Mouse (Mus musculus) forebrain, embryonic 10.5 days (tissue): ENCODE measurements around the gene Meis2. TPM values are rescaled to one million over a fixed set of nuclear protein-coding genes. Genes with fewer than 3 reads are reported as not detected.

Experiments
- DNase-seq: peaks from one replicate; pipeline ENCODE4 v3.0.0-alpha.2; 2017; ENCODE audit warnings: low spot score; ENCODE audit errors: extremely low spot score
- H3K27ac ChIP-seq: fragments of 300-500 bp; sonication (generic); 2 replicates; pipeline ENCODE4 v1.5.1; 2016; ENCODE audit warnings: mild to moderate bottlenecking
- H3K27me3 ChIP-seq: fragments of 300-500 bp; sonication (generic); 2 replicates; pipeline ENCODE4 v1.6.1; 2016; ENCODE audit warnings: mild to moderate bottlenecking; ENCODE audit not compliant: poor library complexity, severe bottlenecking
- H3K36me3 ChIP-seq: fragments of 300-500 bp; sonication (generic); replicated peaks from 2 replicates; pipeline ENCODE4 v1.6.1; 2016; ENCODE audit warnings: mild to moderate bottlenecking, moderate library complexity
- H3K4me1 ChIP-seq: fragments of 300-500 bp; sonication (generic); 2 replicates; pipeline ENCODE4 v1.6.1; 2016
- H3K4me3 ChIP-seq: fragments of 300-500 bp; sonication (generic); 2 replicates; pipeline ENCODE4 v1.5.1; 2016; ENCODE audit warnings: mild to moderate bottlenecking, moderate library complexity
- H3K9me3 ChIP-seq: fragments of 300-500 bp; sonication (generic); 2 replicates; pipeline ENCODE4 v1.6.1; 2016; ENCODE audit warnings: mild to moderate bottlenecking, moderate library complexity
- WGBS: fragments of 180-500 bp; shearing (Covaris S2); methylation state at CpG from one replicate; pipeline ENCODE4 v1.1.7; 2016; 5-methylcytosine and 5-hydroxymethylcytosine counted together
- polyA plus RNA-seq: library from polyadenylated mRNA; unstranded; fragments of >200 nt; fragmentation: Nextera tagmentation; extraction: Ambion mirVana; gene quantifications from 2 replicates; pipeline ENCODE4 v1.2.1, GENCODE M21; 2016

Meis2 gene
- polyA plus RNA-seq, 1 experiment from 2014 or later: 32.5 TPM

DNA sequence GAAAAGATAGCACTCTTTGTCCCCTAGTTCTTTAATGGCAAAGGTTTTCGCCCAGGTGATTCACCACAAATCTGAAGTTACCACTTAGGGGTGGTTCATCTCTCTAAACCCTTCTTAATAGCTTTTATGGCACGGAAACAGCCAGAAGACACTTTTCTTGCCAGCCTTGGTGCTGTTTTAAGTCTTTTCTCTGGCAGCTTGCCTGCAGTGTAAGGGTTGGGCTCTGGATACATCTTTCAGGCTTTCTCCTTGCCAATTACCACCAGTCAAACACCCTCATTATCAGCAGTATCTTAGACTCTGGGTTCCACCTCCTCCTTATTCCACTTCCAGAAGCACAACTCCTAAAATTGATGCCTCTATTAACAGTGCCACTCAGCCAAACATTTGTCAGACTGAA lies 229.6 kb downstream of the Meis2 start:
- Histone ChIP-seq H3K36me3 (no peaks in the 10 kb centered on the region), H3K9me3 (no peaks in the 10 kb centered on the region), H3K4me1 (no peaks in the 10 kb centered on the region), H3K27me3 (no peaks in the 10 kb centered on the region), H3K27ac (no peak overlapping the region), H3K4me3 (no peak overlapping the region)
- WGBS: 80% methylated on average over 2 of the region's 2 CpGs
- no peak for DNase-seq

DNA sequence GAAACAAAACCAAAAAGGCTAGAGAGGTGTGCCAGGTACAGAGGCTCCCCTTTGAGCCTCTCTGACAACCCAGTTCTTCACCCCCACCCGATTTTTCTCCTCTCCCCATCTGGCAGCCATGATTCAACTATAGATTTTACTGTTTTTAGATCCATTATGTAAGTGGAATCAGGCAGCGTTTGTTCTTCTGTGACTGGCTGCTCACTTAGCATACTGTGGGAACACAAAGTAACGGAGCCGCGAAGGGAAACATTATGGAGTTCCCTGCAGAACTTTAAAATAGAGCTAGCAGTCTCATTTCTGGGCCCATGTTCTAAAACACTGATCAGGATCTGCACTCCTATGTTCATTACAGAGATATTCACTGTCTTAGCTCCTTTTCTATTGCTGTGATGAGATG lies 243.3 kb downstream of the Meis2 start:
- Histone ChIP-seq H3K4me3 (no peak overlapping the region), H3K27me3 (no peaks in the 10 kb centered on the region), H3K4me1 (no peaks in the 10 kb centered on the region), H3K27ac (no peak overlapping the region), H3K9me3 (no peaks in the 10 kb centered on the region), H3K36me3 (no peaks in the 10 kb centered on the region)
- DNase-seq: no peak
- 90% methylated on average over 5 of the region's 5 CpGs for WGBS

DNA sequence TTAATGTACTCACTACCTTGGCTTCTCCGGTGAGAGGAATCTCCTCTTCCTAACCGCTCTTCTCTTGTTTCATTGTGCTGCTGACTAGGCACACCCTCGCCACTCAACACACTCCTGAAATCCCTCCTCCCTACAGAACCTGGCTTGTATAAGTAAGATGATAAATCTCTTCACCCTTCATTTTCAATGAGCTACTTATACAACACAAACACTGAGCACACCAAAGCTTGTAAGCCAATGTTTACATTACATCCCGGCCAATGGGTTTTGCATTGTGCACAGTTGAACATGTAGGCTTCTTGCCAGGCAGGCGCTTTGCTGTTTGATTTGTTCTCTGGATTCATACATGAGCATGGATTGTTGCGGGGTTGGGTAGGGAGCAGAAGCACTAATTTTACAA lies 247.7 kb downstream of the Meis2 start:
- H3K4me1 ChIP-seq: peaks cover 6% of the 10 kb centered on the region
- no peak overlapping the region for H3K27ac ChIP-seq
- H3K27me3 ChIP-seq: no peaks in the 10 kb centered on the region
- H3K4me3 ChIP-seq: no peak overlapping the region
- 86% methylated on average over 6 of the region's 6 CpGs for WGBS
- DNase-seq: no peak
- no peaks in the 10 kb centered on the region for H3K9me3 ChIP-seq
- H3K36me3 ChIP-seq: no peaks in the 10 kb centered on the region

- H3K27ac ChIP-seq: no peak overlapping the region
- H3K36me3 ChIP-seq: no peaks in the 10 kb centered on the region
- H3K9me3 ChIP-seq: no peaks in the 10 kb centered on the region
- WGBS: 78% methylated on average over 6 of the region's 6 CpGs
- no peak for DNase-seq
- no peak overlapping the region for H3K4me3 ChIP-seq
- H3K4me1 ChIP-seq: peaks cover 12% of the 10 kb centered on the region
- no peaks in the 10 kb centered on the region for H3K27me3 ChIP-seq
Measured at GRCm38 (mm10) chr2:115813721-115814120, 251.9 kb downstream of the Meis2 start.

- no peak overlapping the region for H3K4me3 ChIP-seq
- H3K4me1 ChIP-seq: peaks cover 12% of the 10 kb centered on the region
- H3K9me3 ChIP-seq: no peaks in the 10 kb centered on the region
- no peaks in the 10 kb centered on the region for H3K36me3 ChIP-seq
- WGBS: 72% methylated on average over 11 of the region's 11 CpGs
- H3K27ac ChIP-seq: no peak overlapping the region
- DNase-seq: no peak
- H3K27me3 ChIP-seq: no peaks in the 10 kb centered on the region
Measured at GRCm38 (mm10) chr2:115813316-115813715, 252.3 kb downstream of the Meis2 start.
